Mouse (Mus musculus): ENCODE data around the gene Gdpd5. TPM values are rescaled to one million over a fixed set of nuclear protein-coding genes. Genes with fewer than 3 reads are reported as not detected.

The Gdpd5 gene
- polyA plus RNA-seq, 1 experiment = 33.8 TPM

- no peak for TF ChIP-seq CTCF (IDR thresholded peaks at IDR 0.05; ENCODE audit: extremely low read depth, insufficient read depth, low read length)
- peak; percentile 35; the same call in 1 of the 2 replicates for TF ChIP-seq POLR2A (IDR thresholded peaks at IDR 0.05; ENCODE audit: extremely low read depth, insufficient read depth, low read length)
- H3K4me3 ChIP-seq (ENCODE audit: insufficient read depth, low read length) = no peak within 1 kb of the TSS
- peaks cover 17% of the 10 kb centered on the region for H3K4me1 ChIP-seq (ENCODE audit: control insufficient read depth, insufficient read depth, low read length)
- H3K27ac ChIP-seq (ENCODE audit: insufficient read depth, low read length) = 0 out of 2 replicates have a peak within 1 kb of the TSS, but pooled peaks have one; percentile 7
Measured at GRCm38 (mm10) chr7:99465811-99466210, 84.6 kb downstream of the Gdpd5 start, which contains the start of gene Klhl35. TSS of gene Klhl35 (plus strand) at chr7:99466004.

DNA sequence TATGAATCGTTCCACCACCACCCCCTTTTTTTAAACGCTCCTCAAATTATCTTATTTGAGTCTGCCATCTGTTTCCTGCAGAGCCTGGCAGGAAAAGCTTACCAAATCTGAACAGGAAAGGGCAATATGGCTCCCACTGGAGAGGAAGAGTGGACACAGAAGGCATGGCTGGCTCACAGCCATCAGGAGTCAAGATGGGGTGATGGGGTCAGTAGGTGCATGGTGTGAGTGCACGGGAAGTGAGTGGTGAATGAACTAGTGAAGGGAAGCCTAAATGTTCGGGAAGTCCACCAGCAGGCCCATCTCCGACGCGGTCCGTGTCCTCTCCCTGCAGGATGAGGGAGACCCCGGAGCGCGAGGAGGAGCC, 86.7 kb downstream of the Gdpd5 start:
- no peak for TF ChIP-seq CTCF (IDR thresholded peaks at IDR 0.05; ENCODE audit: extremely low read depth, insufficient read depth, low read length)
- no peak for TF ChIP-seq POLR2A (IDR thresholded peaks at IDR 0.05; ENCODE audit: extremely low read depth, insufficient read depth, low read length)
- H3K4me1 ChIP-seq (ENCODE audit: control insufficient read depth, insufficient read depth, low read length) = peaks cover 17% of the 10 kb centered on the region
- H3K27ac ChIP-seq (ENCODE audit: insufficient read depth, low read length) = peak overlapping the region; percentile 73
- H3K4me3 ChIP-seq (ENCODE audit: insufficient read depth, low read length) = peak overlapping the region; percentile 51

DNA sequence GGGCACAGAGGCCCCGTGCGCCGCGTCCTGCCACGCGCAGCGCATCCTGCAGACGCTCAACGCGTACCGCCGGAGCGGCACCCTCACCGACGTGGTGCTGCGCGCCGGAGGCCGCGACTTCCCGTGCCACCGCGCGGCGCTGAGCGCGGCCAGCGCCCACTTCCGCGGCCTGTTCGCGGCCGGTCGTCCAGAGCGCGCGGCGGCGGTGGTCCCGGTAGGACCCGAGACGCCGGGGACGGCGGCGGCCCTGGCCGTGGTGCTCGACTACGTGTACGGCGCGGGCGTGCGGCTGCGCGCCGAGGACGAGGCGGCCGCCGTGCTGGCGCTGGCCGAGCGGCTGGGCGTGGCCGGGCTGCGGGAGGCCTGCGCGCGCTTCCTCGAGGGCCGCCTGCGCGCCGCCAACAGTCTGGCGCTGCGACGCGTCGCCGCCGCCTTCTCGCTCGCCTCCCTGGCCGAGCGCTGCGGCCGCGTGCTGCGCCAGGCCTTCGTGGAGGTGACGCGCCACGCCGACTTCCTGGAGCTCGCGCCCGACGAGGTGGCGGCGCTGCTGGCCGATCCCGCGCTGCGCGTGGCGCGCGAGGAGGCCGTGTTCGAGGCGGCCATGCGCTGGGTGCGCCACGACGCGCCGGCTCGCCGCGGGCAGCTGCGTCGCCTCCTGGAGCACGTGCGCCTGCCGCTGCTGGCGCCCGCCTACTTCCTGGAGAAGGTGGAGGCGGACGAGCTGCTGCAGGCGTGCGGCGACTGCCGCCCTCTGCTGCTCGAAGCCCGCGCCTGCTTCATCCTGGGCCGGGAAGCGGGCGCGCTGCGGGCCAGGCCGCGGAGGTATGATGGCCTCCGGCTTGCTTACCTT, 87.3 kb downstream of the Gdpd5 start:
- Histone ChIP-seq H3K4me3 (ENCODE audit: insufficient read depth, low read length) (peak overlapping the region; percentile 51), H3K4me1 (ENCODE audit: control insufficient read depth, insufficient read depth, low read length) (peaks cover 17% of the 10 kb centered on the region), H3K27ac (ENCODE audit: insufficient read depth, low read length) (peak overlapping the region; percentile 73)
- TF ChIP-seq CTCF (IDR thresholded peaks at IDR 0.05; ENCODE audit: extremely low read depth, insufficient read depth, low read length) (no peak), POLR2A (IDR thresholded peaks at IDR 0.05; ENCODE audit: extremely low read depth, insufficient read depth, low read length) (no peak)

DNA sequence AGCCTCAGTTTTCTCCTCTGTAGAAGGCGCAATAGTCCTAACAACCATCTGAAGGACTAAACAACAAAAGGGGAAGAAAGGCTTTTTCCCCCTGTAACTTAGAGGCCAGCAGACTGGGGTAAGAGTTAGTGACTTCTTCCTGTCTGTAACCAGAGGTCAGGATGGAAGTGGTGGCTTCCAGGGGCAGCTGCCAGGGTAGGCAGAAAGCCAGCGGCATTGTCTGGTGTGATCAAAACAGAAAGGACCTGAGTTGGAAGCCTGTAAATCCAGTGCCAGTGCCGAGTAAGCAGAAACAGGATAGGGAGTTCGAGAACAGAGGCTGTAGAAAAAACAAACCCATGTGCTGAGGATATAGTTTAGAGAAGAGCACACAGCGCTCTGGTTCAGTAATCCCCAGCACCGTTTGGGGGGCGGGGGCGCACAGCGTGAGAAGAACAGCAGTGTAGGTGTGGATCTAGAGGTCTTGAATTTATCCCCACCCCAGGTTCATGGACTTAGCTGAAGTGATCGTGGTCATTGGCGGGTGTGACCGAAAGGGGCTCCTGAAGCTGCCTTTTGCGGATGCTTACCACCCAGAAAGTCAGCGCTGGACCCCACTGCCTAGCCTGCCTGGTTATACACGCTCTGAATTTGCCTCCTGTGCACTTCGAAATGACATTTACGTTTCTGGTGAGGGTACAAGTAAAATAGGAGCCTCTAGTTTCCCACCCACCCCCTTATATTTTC, 88.6 kb downstream of the Gdpd5 start:
- TF ChIP-seq POLR2A (IDR thresholded peaks at IDR 0.05; ENCODE audit: extremely low read depth, insufficient read depth, low read length) = no peak
- no peak for TF ChIP-seq CTCF (IDR thresholded peaks at IDR 0.05; ENCODE audit: extremely low read depth, insufficient read depth, low read length)
- H3K4me1 ChIP-seq (ENCODE audit: control insufficient read depth, insufficient read depth, low read length) = peaks cover 17% of the 10 kb centered on the region
- H3K27ac ChIP-seq (ENCODE audit: insufficient read depth, low read length) = peak overlapping the region; percentile 73
- H3K4me3 ChIP-seq (ENCODE audit: insufficient read depth, low read length) = no peak overlapping the region

DNA sequence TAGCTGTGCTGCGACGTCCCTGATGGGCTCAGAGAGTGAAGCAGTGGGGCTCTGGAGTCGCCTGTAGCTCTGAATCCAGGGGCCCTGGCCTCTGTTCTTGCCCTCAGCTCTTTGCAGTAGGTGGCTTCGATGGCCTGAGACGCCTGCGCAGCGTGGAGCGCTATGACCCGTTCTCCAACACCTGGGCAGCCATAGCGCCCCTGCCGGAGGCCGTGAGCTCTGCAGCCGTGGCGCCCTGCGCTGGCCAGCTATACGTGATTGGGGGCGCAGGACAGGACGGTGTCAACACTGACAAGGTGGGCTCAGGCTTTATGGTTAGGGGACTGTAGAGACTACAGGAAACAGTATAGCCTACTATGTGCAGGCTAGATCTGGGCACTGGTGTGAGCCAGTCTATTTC, 90.4 kb downstream of the Gdpd5 start:
- peaks cover 8% of the 10 kb centered on the region for H3K4me1 ChIP-seq (ENCODE audit: control insufficient read depth, insufficient read depth, low read length)
- H3K4me3 ChIP-seq (ENCODE audit: insufficient read depth, low read length) = no peak overlapping the region
- H3K27ac ChIP-seq (ENCODE audit: insufficient read depth, low read length) = no peak overlapping the region
- TF ChIP-seq CTCF (IDR thresholded peaks at IDR 0.05; ENCODE audit: extremely low read depth, insufficient read depth, low read length) = no peak
- TF ChIP-seq POLR2A (IDR thresholded peaks at IDR 0.05; ENCODE audit: extremely low read depth, insufficient read depth, low read length) = no peak

DNA sequence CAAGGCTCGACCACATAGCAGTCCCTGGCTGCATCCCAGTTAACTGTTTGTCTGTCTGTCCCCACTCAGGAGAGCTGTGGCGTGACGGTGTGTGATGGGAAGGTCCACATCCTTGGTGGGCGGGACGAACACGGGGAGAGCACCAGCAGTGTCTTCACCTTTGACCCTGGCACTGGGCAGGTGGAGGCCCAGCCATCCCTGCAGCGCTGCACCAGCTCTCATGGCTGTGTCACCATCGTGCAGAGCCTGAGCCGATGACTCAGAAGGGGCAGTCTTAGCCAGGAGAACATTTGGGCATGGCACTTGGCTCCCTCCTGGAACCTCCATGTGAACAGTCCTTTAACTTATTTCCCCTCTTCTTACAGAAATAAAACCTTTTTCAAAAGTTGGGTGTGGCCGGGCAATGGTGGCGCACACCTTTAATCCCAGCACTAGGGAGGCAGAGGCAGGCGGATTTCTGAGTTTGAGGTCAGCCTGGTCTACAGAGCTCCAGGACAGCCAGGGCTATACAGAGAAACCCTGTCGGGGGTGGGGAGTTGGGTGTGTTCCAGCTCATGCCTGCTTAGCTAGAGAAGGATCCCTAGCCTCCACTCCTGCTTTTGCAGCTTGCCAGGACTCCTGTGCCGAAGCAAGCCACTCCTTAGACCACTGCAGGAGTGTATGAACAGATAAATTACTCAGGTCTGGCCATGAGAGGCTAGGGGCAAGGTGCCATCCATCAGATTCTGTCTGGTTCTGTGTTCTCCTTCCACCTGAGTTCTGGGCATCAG, 92.6 kb downstream of the Gdpd5 start:
- H3K27ac ChIP-seq (ENCODE audit: insufficient read depth, low read length) = no peak overlapping the region
- no peak overlapping the region for H3K4me3 ChIP-seq (ENCODE audit: insufficient read depth, low read length)
- H3K4me1 ChIP-seq (ENCODE audit: control insufficient read depth, insufficient read depth, low read length) = peaks cover 3% of the 10 kb centered on the region; the same call in 1 of the 2 replicates
- no peak for TF ChIP-seq CTCF (IDR thresholded peaks at IDR 0.05; ENCODE audit: extremely low read depth, insufficient read depth, low read length)
- TF ChIP-seq POLR2A (IDR thresholded peaks at IDR 0.05; ENCODE audit: extremely low read depth, insufficient read depth, low read length) = no peak

DNA sequence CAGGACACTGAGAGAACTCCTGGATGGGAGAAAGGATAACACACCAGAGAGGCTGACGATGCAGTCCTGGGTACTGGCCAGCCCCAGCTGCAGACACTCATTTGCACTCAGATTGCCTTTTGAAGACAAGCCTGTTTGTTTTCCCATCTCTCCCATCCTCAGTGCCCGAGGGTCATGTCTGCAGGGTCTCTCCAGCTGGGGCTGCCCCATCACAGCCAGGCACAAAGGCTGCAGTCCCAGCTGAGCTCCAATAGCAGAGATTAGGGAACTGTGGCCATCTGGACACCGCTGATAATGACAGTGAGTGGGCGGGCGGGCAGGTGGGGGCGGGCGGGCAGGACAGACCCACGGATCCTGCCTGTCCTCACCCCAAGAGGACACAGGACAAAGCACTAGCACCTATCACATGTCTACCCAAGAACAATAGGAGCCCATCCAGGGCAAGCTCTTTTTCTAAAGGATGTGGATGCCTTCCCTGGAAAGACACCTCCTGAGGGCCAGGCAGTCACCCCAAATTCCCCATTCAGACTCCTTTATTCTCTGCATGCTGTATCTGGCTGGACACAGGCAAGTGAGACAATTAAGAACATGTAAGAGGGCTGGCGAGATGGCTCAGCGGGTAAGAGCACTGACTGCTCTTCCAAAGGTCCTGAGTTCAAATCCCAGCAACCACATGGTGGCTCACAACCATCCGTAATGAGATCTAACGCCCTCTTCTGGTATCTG, 93.8 kb downstream of the Gdpd5 start:
- H3K4me1 ChIP-seq (ENCODE audit: control insufficient read depth, insufficient read depth, low read length) = no peaks in the 10 kb centered on the region; the same call in 1 of the 2 replicates
- H3K27ac ChIP-seq (ENCODE audit: insufficient read depth, low read length) = no peak overlapping the region
- TF ChIP-seq CTCF (IDR thresholded peaks at IDR 0.05; ENCODE audit: extremely low read depth, insufficient read depth, low read length) (no peak), POLR2A (IDR thresholded peaks at IDR 0.05; ENCODE audit: extremely low read depth, insufficient read depth, low read length) (no peak)
- no peak overlapping the region for H3K4me3 ChIP-seq (ENCODE audit: insufficient read depth, low read length)

DNA sequence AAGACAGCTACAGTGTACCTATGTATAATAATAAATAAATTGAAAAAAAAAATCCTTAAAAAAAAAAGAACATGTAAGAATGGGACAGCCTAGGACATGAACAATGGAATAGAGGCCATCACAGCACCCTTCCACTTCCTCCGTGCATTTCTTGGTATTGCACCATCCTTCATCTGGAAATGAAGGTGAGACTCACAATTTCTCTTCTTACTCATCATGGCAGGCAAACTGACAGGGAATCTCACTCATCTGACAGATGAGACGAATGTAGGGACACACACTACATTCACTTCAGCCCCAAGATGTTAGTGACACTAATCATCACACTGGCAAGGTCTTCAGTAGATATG, 94.3 kb downstream of the Gdpd5 start:
- H3K27ac ChIP-seq (ENCODE audit: insufficient read depth, low read length) = no peak overlapping the region
- TF ChIP-seq CTCF (IDR thresholded peaks at IDR 0.05; ENCODE audit: extremely low read depth, insufficient read depth, low read length) (no peak), POLR2A (IDR thresholded peaks at IDR 0.05; ENCODE audit: extremely low read depth, insufficient read depth, low read length) (no peak)
- H3K4me1 ChIP-seq (ENCODE audit: control insufficient read depth, insufficient read depth, low read length) = no peaks in the 10 kb centered on the region; the same call in 1 of the 2 replicates
- H3K4me3 ChIP-seq (ENCODE audit: insufficient read depth, low read length) = no peak overlapping the region

Measured in cortical plate, adult 2 months (tissue).